Comparison of ENCODE assay signal across 13 mouse cellular contexts in genomic region chr2:65669561-65669960, GRCm38 (mm10). TPM values are rescaled to one million over a fixed set of nuclear protein-coding genes. Genes with fewer than 3 reads are reported as not detected.
DNase-seq lines count a peak whose midpoint lies in the region; ATAC-seq and TF ChIP-seq lines count a peak whose summit lies in the region.
"Had no signal": no experiment of that assay in that cellular context is flagged by ENCODE, and none has a peak within 500 bp of the region (broad histone marks: within the 10 kb centered on the region; RNA-seq: fewer than 3 reads in every experiment).

No protein-coding gene starts in this region.

- no peak overlapping the region for H3K27ac ChIP-seq in limb, embryonic 13.5 days
- no peak overlapping the region for H3K27ac ChIP-seq in limb, embryonic 10.5 days
- peak overlapping the region; percentile 60 for H3K27ac ChIP-seq in forebrain, postnatal 0 days (ENCODE audit: low read depth, low read length)
- H3K27ac ChIP-seq: embryonic facial prominence, embryonic 13.5 days; liver, embryonic 14.5 days had no signal

- ATAC-seq in limb, embryonic 13.5 days (ENCODE audit: low FRiP score, low read depth): no peak
- ATAC-seq in forebrain, postnatal 0 days: no peak

- H3K4me1 ChIP-seq in limb, embryonic 13.5 days: no peaks in the 10 kb centered on the region
- peaks cover 3% of the 10 kb centered on the region; the same call in 1 of the 2 replicates for H3K4me1 ChIP-seq in limb, embryonic 10.5 days
- peaks cover 12% of the 10 kb centered on the region for H3K4me1 ChIP-seq in forebrain, postnatal 0 days (ENCODE audit: insufficient read depth)
- H3K4me1 ChIP-seq: megakaryocyte, embryonic 14.5 days had no signal

- no peaks in the 10 kb centered on the region for H3K36me3 ChIP-seq in limb, embryonic 13.5 days
- H3K36me3 ChIP-seq in limb, embryonic 10.5 days: no peaks in the 10 kb centered on the region
- no peaks in the 10 kb centered on the region for H3K36me3 ChIP-seq in forebrain, postnatal 0 days (ENCODE audit: insufficient read depth)
- H3K36me3 ChIP-seq: embryonic facial prominence, embryonic 13.5 days; G1E had no signal

- WGBS in limb, embryonic 13.5 days: 75% methylated on average over 8 of the region's 8 CpGs
- WGBS in limb, embryonic 10.5 days: 79% methylated on average over 8 of the region's 8 CpGs
- WGBS in forebrain, postnatal 0 days: 60% methylated on average over 8 of the region's 8 CpGs

- DNase-seq in limb, embryonic 10.5 days (ENCODE audit: low spot score): no peak
- DNase-seq in cerebellum, adult 11-12 months: peak; percentile 91
- DNase-seq in forebrain, postnatal 0 days: peak; percentile 30
- peak; percentile 40 to 43 for DNase-seq in right cerebral cortex, adult 2 months (ENCODE audit: low spot score in 2 of 2)
- no peak for DNase-seq in spleen, postnatal 14 days (ENCODE audit: low spot score in 2 of 2)
- DNase-seq in kidney, adult 18-20 months: no peak
- DNase-seq: adrenal gland, postnatal 14 days; gastrocnemius, postnatal 36 days had no signal

- no peak overlapping the region for H3K4me3 ChIP-seq in limb, embryonic 13.5 days
- H3K4me3 ChIP-seq in limb, embryonic 10.5 days: no peak overlapping the region
- peak overlapping the region; percentile 40 for H3K4me3 ChIP-seq in forebrain, postnatal 0 days (ENCODE audit: low read depth, low read length)
- H3K4me3 ChIP-seq: megakaryocyte, embryonic 14.5 days had no signal

- TF ChIP-seq CTCF in forebrain, postnatal 0 days (IDR thresholded peaks at IDR 0.05; ENCODE audit: low read depth): no peak

- no peak overlapping the region for H3K9ac ChIP-seq in limb, embryonic 13.5 days
- peak overlapping the region; percentile 54 for H3K9ac ChIP-seq in forebrain, postnatal 0 days
- H3K9ac ChIP-seq: liver, embryonic 14.5 days had no signal

- H3K4me2 ChIP-seq in limb, embryonic 13.5 days (replicated peaks): peak overlapping the region; percentile 61; the same call in 1 of the 2 replicates
- peak overlapping the region; percentile 51 for H3K4me2 ChIP-seq in forebrain, postnatal 0 days (ENCODE audit: low read depth)

- no peaks in the 10 kb centered on the region for H3K27me3 ChIP-seq in limb, embryonic 13.5 days
- H3K27me3 ChIP-seq in limb, embryonic 10.5 days (ENCODE audit: low read depth, poor library complexity, severe bottlenecking): no peaks in the 10 kb centered on the region
- no peaks in the 10 kb centered on the region for H3K27me3 ChIP-seq in forebrain, postnatal 0 days (ENCODE audit: insufficient read depth, low read length)
- H3K27me3 ChIP-seq: embryonic facial prominence, embryonic 13.5 days; megakaryocyte, embryonic 14.5 days had no signal

- no peaks in the 10 kb centered on the region for H3K9me3 ChIP-seq in limb, embryonic 13.5 days
- H3K9me3 ChIP-seq in limb, embryonic 10.5 days (replicated peaks): no peaks in the 10 kb centered on the region
- no peaks in the 10 kb centered on the region for H3K9me3 ChIP-seq in forebrain, postnatal 0 days (ENCODE audit: low read length)
- H3K9me3 ChIP-seq: embryonic facial prominence, embryonic 13.5 days; megakaryocyte, embryonic 14.5 days had no signal

RNA-seq across cellular contexts. Expression of gene Scn2a, which starts 49.0 kb away (rescaled TPM):
- 4.9 and 6.2 TPM in 2 replicates for polyA plus RNA-seq in limb, embryonic 13.5 days (2015; fragmentation: Nextera tagmentation; extraction: Ambion mirVana)
- 1.6 and 2.3 TPM in 2 replicates for polyA plus RNA-seq in limb, embryonic 10.5 days (2016; fragmentation: Nextera tagmentation; extraction: Ambion mirVana)
- 91.5 and 101 TPM in 2 replicates for total RNA-seq in forebrain, postnatal 0 days (2014; rRNA removed)
- 32.7 and 50.1 TPM in 2 replicates for polyA plus RNA-seq in forebrain, postnatal 0 days (2015; fragmentation: Nextera tagmentation; extraction: Ambion mirVana)
- polyA plus RNA-seq: G1E had no signal

Comparison
In these comparisons a context has a peak if more than half of its experiments do, and no peak if none do; other contexts are left out.
1. DNase-seq: peak in cerebellum, adult 11-12 months (single experiment), forebrain, postnatal 0 days (single experiment) and right cerebral cortex, adult 2 months (2 of 2); none in limb, embryonic 10.5 days (single experiment), spleen, postnatal 14 days (0 of 2) and kidney, adult 18-20 months (single experiment).